9 mouse cellular contexts compared by ENCODE assay signal in genomic region chr17:46888511-46889212, GRCm38 (mm10). TPM values are rescaled to one million over a fixed set of nuclear protein-coding genes. Genes with fewer than 3 reads are reported as not detected.
DNase-seq lines count a peak whose midpoint lies in the region; ATAC-seq lines count a peak whose summit lies in the region.
"Had no signal": no experiment of that assay in that cellular context is flagged by ENCODE, and none has a peak within 500 bp of the region (broad histone marks: within the 10 kb centered on the region; RNA-seq: fewer than 3 reads in every experiment).

No protein-coding gene starts in this region.

- intact Hi-C loops in gastrocnemius, postnatal 14 days (cut with DNase I; ENCODE audit: low total_unique reads): no loop called here
- intact Hi-C loops in left cerebral cortex, postnatal 4 days (cut with DNase I): loop anchor here (2.0 kb wide), 1 partner anchor 30 kb away; the partner anchor contains the start of gene Bicral

- H3K27me3 ChIP-seq in hindbrain, embryonic 16.5 days (replicated peaks; ENCODE audit: control insufficient read depth, insufficient read depth, low read length): no peaks in the 10 kb centered on the region
- no peaks in the 10 kb centered on the region for H3K27me3 ChIP-seq in midbrain, embryonic 10.5 days (ENCODE audit: low read depth, poor library complexity, severe bottlenecking)

- H3K27ac ChIP-seq in hindbrain, embryonic 16.5 days (ENCODE audit: low read depth, low read length): peak overlapping the region; percentile 94
- H3K27ac ChIP-seq in midbrain, embryonic 10.5 days (replicated peaks): peak overlapping the region; percentile 90; the same call in 1 of the 2 replicates

- H3K4me1 ChIP-seq in hindbrain, embryonic 16.5 days (ENCODE audit: control insufficient read depth, insufficient read depth, low read depth, low read length): peaks cover 24% of the 10 kb centered on the region
- H3K4me1 ChIP-seq in midbrain, embryonic 10.5 days: peaks cover 44% of the 10 kb centered on the region

- 34% methylated on average over 16 of the region's 16 CpGs for WGBS in hindbrain, embryonic 16.5 days
- 38% methylated on average over 16 of the region's 16 CpGs for WGBS in midbrain, embryonic 10.5 days

- ATAC-seq in hindbrain, embryonic 16.5 days: no peak

- H3K4me3 ChIP-seq in hindbrain, embryonic 16.5 days (ENCODE audit: low read length): peak overlapping the region; percentile 53
- peak overlapping the region; percentile 71 for H3K4me3 ChIP-seq in midbrain, embryonic 10.5 days

- H3K9me3 ChIP-seq in hindbrain, embryonic 16.5 days (ENCODE audit: control insufficient read depth, low read length): no peaks in the 10 kb centered on the region
- no peaks in the 10 kb centered on the region for H3K9me3 ChIP-seq in midbrain, embryonic 10.5 days (replicated peaks)

- H3K9ac ChIP-seq in hindbrain, embryonic 16.5 days (ENCODE audit: low read depth, low read length): peak overlapping the region; percentile 74

- H3K36me3 ChIP-seq in hindbrain, embryonic 16.5 days (ENCODE audit: control insufficient read depth, insufficient read depth, low read length): 0 out of 2 replicates have a peak, but pooled peaks cover 2% of the 10 kb centered on the region
- peaks cover 18% of the 10 kb centered on the region for H3K36me3 ChIP-seq in midbrain, embryonic 10.5 days

- peak overlapping the region; percentile 69 for H3K4me2 ChIP-seq in hindbrain, embryonic 16.5 days (ENCODE audit: low read length)

- DNase-seq in gastrocnemius, postnatal 14 days: peak; percentile 27
- no peak for DNase-seq in gastrocnemius, postnatal 4 days (ENCODE audit: low spot score in 2 of 2)
- peak; percentile 48 to 66 for DNase-seq in adrenal gland, postnatal 36 days
- DNase-seq in fibroblast of lung, adult 2 months (ENCODE audit: low read depth): peak; percentile 35
- DNase-seq in left cerebral cortex, postnatal 4 days: peak; percentile 34
- DNase-seq in midbrain, embryonic 10.5 days (ENCODE audit: low spot score): peak; percentile 31
- DNase-seq in thymus, postnatal 0 days (ENCODE audit: low spot score): peak; percentile 74

RNA-seq across cellular contexts. Expression of gene Tbcc, which starts 1.8 kb away (rescaled TPM):
- total RNA-seq in gastrocnemius, postnatal 14 days (2021): 10 to 100 TPM; 12.9 to 14.5 TPM
- 10 to 100 TPM; 24.7 to 27.0 TPM for total RNA-seq in gastrocnemius, postnatal 4 days (2021)
- total RNA-seq in adrenal gland, postnatal 36 days (2021): 10 to 100 TPM; 20.9 to 21.9 TPM
- polyA plus RNA-seq in hindbrain, embryonic 16.5 days (2015; fragmentation: Nextera tagmentation; extraction: Ambion mirVana): 52.6 and 53.6 TPM in 2 replicates
- 10 to 100 TPM; 23.4 to 28.5 TPM for total RNA-seq in left cerebral cortex, postnatal 4 days (2021)
- polyA plus RNA-seq in midbrain, embryonic 10.5 days (2016; fragmentation: Nextera tagmentation; extraction: Ambion mirVana): 55.9 and 57.7 TPM in 2 replicates
- 54.1 and 60.3 TPM in 2 replicates for polyA plus RNA-seq in thymus, postnatal 0 days (2015; fragmentation: Nextera tagmentation; extraction: Ambion mirVana)

RNA-seq across cellular contexts. Expression of gene Prph2, which starts 21.6 kb away (rescaled TPM):
- total RNA-seq in gastrocnemius, postnatal 14 days (2021): not detected
- total RNA-seq in gastrocnemius, postnatal 4 days (2021): not detected
- total RNA-seq in adrenal gland, postnatal 36 days (2021): not detected
- polyA plus RNA-seq in hindbrain, embryonic 16.5 days (2015; fragmentation: Nextera tagmentation; extraction: Ambion mirVana): not detected in 2 replicates
- not detected for total RNA-seq in left cerebral cortex, postnatal 4 days (2021)
- polyA plus RNA-seq in midbrain, embryonic 10.5 days (2016; fragmentation: Nextera tagmentation; extraction: Ambion mirVana): not detected in 2 replicates
- polyA plus RNA-seq in thymus, postnatal 0 days (2015; fragmentation: Nextera tagmentation; extraction: Ambion mirVana): not detected in 2 replicates
- total RNA-seq: adrenal gland, adult 18-20 months had no signal

RNA-seq across cellular contexts. Expression of gene Bicral, which starts 30.4 kb away (rescaled TPM):
- 10 to 100 TPM in 1 of 2 experiments, 1 to 10 TPM in 1; 9.4 to 10.5 TPM for total RNA-seq in gastrocnemius, postnatal 14 days (2021)
- total RNA-seq in gastrocnemius, postnatal 4 days (2021): 10 to 100 TPM; 17.0 to 17.6 TPM
- total RNA-seq in adrenal gland, postnatal 36 days (2021): 10 to 100 TPM; 23.0 to 24.3 TPM
- 6.0 and 6.2 TPM in 2 replicates for polyA plus RNA-seq in hindbrain, embryonic 16.5 days (2015; fragmentation: Nextera tagmentation; extraction: Ambion mirVana)
- 10 to 100 TPM; 42.2 to 45.3 TPM for total RNA-seq in left cerebral cortex, postnatal 4 days (2021)
- polyA plus RNA-seq in midbrain, embryonic 10.5 days (2016; fragmentation: Nextera tagmentation; extraction: Ambion mirVana): 3.1 and 4.4 TPM in 2 replicates
- 4.5 and 5.6 TPM in 2 replicates for polyA plus RNA-seq in thymus, postnatal 0 days (2015; fragmentation: Nextera tagmentation; extraction: Ambion mirVana)

Comparison
In these comparisons a context has a peak if more than half of its experiments do, and no peak if none do; other contexts are left out.
1. DNase-seq: peak in gastrocnemius, postnatal 14 days (single experiment), adrenal gland, postnatal 36 days (2 of 2), fibroblast of lung, adult 2 months (single experiment), left cerebral cortex, postnatal 4 days (single experiment), midbrain, embryonic 10.5 days (single experiment) and thymus, postnatal 0 days (single experiment); none in gastrocnemius, postnatal 4 days (0 of 2).